Mouse (Mus musculus): Measurements from ENCODE around the gene Apoh.
A peak's percentile ranks its signal among the peaks of the same experiment; 100 is the strongest.

The Apoh gene

GRCm38 (mm10) chr11:108342781-108343768 lies at the start of gene Apoh:
TSS of gene Apoh (plus strand) at chr11:108343354.
- DNase-seq, result peak; percentile 45

GRCm38 (mm10) chr11:108293843-108294242 lies 49.3 kb upstream of the Apoh start:
- DNase-seq, result no peak

GRCm38 (mm10) chr11:108294305-108294813 lies 48.8 kb upstream of the Apoh start:
- DNase-seq, result no peak

- DNase-seq, result no peak
Observed at GRCm38 (mm10) chr11:108295373-108295772, 47.8 kb upstream of the Apoh start.

GRCm38 (mm10) chr11:108297956-108298355 lies 45.2 kb upstream of the Apoh start:
- DNase-seq, result no peak

GRCm38 (mm10) chr11:108299913-108300312 lies 43.2 kb upstream of the Apoh start:
- no peak for DNase-seq

- no peak for DNase-seq
Observed at GRCm38 (mm10) chr11:108300443-108300842, 42.7 kb upstream of the Apoh start.

GRCm38 (mm10) chr11:108301036-108301435 lies 42.1 kb upstream of the Apoh start:
- no peak for DNase-seq

- DNase-seq, result no peak
Observed at GRCm38 (mm10) chr11:108301796-108302490, 41.2 kb upstream of the Apoh start.

- no peak for DNase-seq
Observed at GRCm38 (mm10) chr11:108303787-108304186, 39.4 kb upstream of the Apoh start.

- DNase-seq, result no peak
Observed at GRCm38 (mm10) chr11:108307258-108307657, 35.9 kb upstream of the Apoh start.

- DNase-seq, result no peak
Observed at GRCm38 (mm10) chr11:108308253-108308652, 34.9 kb upstream of the Apoh start.

- DNase-seq, result no peak
Observed at GRCm38 (mm10) chr11:108309791-108310190, 33.4 kb upstream of the Apoh start.

GRCm38 (mm10) chr11:108311912-108312311 lies 31.2 kb upstream of the Apoh start:
- no peak for DNase-seq

GRCm38 (mm10) chr11:108312516-108312915 lies 30.6 kb upstream of the Apoh start:
- no peak for DNase-seq

GRCm38 (mm10) chr11:108315736-108316135 lies 27.4 kb upstream of the Apoh start:
- no peak for DNase-seq

- DNase-seq, result no peak
Observed at GRCm38 (mm10) chr11:108317878-108318277, 25.3 kb upstream of the Apoh start.

- no peak for DNase-seq
Observed at GRCm38 (mm10) chr11:108319162-108319561, 24.0 kb upstream of the Apoh start.

- no peak for DNase-seq
Observed at GRCm38 (mm10) chr11:108320561-108320960, 22.6 kb upstream of the Apoh start.

GRCm38 (mm10) chr11:108322156-108322555 lies 21.0 kb upstream of the Apoh start:
- no peak for DNase-seq

GRCm38 (mm10) chr11:108325943-108326342 lies 17.2 kb upstream of the Apoh start:
- no peak for DNase-seq

- no peak for DNase-seq
Observed at GRCm38 (mm10) chr11:108330818-108331217, 12.3 kb upstream of the Apoh start.

- DNase-seq, result no peak
Observed at GRCm38 (mm10) chr11:108333006-108333405, 10.1 kb upstream of the Apoh start.

Measured in cerebellum, adult 11 months (tissue).